Mouse (Mus musculus): ENCODE results near the gene 1700029P11Rik.

1700029P11Rik gene

DNA sequence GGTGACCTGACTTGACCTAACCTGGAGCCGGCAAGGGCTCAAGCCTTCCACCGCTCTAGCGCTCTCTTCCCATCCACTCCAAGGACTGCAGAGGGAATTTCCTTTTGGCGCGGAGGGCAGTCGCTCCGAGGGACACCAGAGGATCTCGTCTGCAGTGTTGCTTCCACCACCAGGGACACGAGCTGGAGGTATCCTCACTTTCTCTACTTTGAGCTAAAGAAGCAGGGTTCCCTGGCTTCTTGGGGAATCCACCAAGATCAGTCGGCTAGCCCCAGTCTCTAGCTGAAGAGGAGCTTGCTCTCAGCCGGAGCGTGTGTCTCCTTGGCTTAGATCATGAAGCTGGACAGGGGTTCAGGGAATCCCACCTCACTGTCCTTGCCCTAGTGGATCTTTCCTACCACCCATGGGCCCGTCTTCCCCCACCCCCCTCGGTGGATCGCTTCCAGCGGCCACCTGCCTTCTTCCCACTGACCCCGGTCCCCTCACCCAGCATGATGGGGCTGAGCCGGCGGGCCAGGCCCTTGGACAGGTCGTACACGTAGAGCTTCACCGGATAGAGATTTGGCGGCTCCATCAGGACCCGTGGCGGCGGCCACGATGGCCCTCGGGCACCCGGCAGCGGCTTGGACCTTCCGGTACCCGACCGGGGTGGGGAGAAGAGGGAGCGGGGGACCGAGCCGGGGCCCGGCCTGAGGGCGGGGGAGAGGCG is 35.2 kb downstream of the 1700029P11Rik start:
- peak in 1 of 2 experiments; percentile 8 for DNase-seq

DNA sequence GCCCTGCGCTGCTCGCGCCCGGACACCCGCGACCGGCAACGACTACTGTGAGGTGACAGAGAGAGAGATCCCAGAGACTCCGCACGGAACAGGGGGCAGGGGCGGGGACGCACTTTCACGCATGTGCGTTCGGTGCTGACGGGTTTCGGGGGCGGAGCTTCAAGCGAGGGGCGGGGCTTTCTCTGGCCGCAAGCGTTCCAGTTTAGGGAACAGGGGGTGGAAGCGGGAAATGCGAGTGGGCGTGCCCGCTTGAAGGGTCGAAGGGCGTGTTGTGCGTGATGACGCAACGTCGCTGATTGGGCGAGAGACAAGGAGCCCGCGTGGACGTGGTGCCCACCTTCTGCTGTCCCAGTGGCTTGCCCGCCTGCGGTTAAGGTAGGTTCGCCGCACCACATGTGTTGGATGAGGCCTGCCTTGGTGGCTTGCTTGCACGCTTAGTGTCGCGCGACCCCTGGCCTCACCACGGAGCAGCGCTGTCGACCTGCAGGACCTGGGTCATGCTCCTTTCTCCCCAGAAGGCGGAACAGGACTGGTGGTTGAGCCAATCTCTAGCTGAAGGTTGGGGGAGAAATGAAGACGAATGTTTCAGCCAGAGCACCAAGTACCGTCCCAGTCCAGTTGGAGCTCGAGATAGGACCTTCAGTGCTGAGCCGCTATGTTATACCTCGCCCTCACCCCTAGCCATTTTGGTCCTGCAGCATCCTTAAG is 35.9 kb downstream of the 1700029P11Rik start:
- DNase-seq: peak; percentile 99 to 100

DNA sequence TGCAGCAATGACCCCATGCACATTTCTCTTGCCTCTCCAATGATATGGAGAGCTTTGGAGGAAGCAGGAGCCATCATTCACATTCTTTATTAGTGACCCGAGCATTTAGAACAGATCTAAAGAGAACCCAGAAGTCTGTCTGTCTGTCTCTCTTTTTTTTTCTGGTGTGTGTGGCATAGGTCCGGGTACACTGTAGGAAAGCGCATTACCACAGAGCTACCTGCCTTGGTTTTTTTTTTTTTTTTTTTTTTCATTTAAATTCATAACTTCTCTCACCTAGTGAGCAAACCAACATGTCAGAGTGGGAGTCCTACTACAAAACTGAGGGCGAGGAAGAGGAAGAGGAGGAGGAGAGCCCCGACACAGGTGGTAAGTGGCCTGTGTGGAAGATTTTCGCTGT is 36.5 kb downstream of the 1700029P11Rik start:
- no peak for DNase-seq

DNA sequence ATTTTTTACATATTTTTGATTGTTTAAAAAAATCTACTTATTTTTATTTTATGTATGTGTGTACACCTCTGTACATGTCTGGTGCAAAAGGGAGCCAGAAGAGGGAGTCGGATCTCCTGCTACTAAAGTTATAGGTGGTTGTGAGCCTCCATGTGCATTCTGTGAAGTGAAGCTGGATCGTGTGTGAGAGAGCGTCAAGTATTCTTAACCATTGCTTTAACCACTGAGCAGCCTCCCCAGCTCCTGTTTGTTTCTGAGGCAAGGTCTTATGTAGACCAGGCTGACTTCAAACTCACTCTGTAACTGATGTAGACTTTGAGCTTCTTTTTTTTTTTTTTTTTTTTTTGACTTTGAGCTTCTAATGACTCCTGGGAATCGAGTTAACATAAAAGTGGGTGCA is 37.1 kb downstream of the 1700029P11Rik start:
- DNase-seq: no peak

DNA sequence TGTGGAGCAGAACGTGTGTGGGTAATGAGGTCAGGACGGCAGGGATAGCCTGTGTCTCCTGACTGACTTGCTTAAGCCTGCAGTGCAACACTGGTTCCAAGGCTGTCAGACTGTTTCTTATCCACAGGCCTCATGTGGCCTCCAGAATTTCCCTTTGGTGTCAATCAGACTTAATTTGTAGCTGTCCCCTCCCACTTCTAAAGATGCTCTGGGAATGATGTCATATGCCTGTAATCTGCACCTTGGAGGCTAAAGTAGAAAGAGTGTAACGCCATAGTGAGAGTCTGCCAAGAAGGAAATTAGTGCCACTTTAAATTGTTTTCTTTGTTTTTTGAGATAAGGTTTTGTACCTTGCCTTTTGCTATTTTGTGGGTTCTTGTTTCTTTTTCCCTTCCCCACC is 38.9 kb downstream of the 1700029P11Rik start:
- no peak for DNase-seq

DNA sequence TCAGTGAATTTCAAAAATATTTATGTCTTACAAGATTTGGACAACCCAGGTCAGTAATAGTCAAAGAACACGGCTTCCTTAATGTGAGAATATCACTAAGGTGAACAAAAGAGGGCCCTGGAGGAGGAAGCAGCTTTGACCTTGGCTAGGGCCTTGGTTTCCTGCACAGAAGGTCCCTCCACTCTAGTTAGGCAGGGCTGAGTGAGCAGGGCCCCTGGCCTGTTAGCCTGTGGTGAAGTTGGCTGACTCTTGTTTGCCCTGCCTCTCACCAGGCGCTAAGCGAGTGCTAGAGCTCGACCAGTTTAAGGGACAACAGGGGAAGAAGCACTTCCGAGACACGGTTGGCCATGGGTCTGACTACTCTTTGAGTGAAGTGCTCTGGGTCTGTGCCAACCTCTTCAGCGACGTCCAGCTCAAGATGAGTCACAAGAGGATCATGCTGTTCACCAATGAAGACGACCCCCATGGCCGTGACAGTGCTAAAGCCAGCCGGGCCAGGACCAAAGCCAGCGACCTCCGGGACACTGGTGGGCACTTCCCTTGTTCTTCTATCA is 42.3 kb downstream of the 1700029P11Rik start:
- no peak for DNase-seq

DNA sequence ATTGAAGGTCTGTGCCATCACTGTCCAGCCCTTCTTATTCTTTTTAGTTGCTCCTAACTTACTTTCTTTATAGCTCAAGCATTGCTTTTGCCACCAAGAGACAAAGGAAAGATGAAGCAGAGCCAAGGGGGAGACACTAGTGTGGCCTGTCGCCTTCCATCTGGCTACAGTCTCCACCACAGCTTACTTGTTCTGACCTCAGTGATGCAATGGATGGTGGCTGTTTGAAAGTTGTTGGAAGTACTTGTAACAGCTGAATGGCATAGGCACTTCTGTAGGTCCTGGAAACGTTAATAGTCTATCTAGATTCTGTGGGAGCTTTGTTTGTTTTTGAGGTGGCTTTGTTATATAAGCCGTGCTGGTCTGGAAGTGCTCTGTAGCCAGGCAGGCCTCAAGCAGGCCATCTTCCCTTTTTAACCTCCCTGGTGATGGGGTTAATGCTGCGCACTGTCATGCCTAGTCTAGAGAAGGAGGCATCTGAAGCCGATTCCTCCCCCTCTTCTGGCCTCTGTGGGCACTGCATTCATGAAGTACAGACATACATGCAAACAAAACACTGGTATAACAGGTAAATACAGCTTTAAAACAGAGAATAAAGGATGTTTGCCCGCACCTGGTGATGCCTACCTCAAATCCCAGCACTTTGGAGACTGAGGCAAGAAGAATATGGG is 43.8 kb downstream of the 1700029P11Rik start:
- DNase-seq: no peak

DNA sequence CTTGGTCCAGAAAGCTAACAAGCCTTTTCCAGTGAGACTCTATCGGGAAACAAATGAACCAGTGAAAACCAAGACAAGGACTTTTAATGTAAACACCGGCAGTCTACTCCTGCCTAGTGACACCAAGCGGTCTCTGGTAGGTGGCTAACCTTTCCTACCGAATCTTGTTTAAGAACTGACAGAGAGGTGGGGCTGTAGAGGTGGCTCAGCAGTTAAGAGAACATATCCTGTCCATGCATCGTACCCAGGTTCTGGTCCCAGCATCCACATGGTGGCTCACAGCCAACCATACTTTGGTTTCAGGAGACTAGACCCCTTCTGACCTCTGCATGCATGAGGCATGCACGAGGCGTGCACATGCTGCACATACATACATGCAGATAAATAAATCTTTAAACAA is 46.9 kb downstream of the 1700029P11Rik start:
- no peak for DNase-seq

DNA sequence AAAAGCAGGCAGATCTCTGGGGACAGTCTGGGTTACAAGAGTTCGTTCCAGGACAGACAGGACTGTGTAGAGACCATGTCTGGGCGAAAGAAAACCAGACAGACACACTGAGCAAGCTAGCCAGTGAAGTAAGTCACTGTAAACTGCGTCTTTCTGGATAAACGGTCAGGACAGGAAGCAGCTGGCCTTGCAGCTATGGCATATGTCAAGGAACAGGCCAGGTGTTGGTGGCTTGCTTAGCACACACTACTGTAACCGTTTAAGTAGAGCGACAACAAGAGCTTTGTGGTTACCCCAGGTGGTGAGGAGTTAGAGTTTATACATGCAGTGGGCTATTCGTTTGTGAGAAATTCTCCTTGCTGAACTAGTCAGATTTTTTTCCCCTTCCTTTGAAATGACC is 47.4 kb downstream of the 1700029P11Rik start:
- peak in 1 of 2 experiments; percentile 17 for DNase-seq
